Mouse (Mus musculus): Measurements from ENCODE around the gene Lpar1.

DNA sequence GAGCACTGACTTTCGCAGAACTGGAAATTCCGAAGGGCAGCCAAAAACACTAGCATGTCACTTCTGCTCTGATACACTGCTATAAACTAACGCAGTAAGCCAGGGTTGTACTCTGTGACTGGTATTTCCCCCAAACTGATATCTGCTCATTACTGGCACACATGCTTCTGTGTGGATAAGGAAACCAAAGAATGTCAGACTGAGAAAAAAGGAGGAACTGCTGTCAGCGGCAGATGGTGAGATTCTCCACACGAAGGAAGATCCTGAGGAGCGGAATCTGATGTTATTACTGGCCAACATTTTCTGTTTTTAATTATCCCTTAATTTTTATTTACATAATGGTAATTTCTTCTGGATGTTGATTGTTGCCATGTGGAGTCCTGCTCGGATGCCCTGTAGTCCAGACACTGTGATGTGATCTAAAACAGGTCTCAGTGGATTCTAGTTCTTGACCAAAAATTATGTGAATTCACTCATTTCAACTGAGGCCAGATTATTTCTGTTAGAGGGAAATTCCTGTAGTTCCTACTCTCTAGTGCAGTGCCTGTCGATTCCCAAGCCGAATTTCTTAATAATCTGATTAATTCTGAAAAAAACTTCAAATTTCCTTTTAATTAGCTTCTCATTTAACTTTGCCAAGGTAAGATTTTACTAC lies 130.3 kb downstream of the Lpar1 start:
- TF ChIP-seq ZC3H11A (IDR thresholded peaks at IDR 0.05; ENCODE audit: borderline replicate concordance, low read depth, low read length) (no peak), HCFC1 (IDR thresholded peaks at IDR 0.05; ENCODE audit: borderline replicate concordance, insufficient read depth, low read length) (no peak), CHD2 (IDR thresholded peaks at IDR 0.05; ENCODE audit: low read depth, low read length) (no peak)

Measured in ES-E14 (cell line).